Mouse (Mus musculus): ENCODE measurements around the gene Olfr169.
"Not testable (repeated sequence)": the region's sequence is repeated elsewhere in the genome, so short reads cannot be mapped to it uniquely, and the experiment has no call there.

DNA sequence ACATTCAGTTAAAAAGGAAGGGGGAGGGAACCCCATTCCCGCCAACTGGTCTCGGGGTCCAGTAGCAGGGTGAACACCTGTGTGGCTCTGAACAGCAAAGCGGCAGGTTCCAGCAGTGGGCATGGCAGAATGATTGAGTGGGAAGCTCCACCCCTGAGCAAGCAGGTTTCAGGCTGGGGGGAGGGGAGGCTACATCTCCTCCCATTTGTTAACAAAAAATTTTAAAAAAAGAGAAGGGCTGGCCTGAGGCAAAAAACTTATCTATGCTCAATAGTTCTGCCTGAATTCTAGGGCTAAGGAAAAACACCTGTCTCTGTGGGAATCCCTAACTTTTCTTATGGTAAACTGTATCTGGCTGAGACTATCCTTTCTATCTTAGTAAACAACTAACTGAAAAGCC is 19.4 kb downstream of the Olfr169 start:
- not testable (repeated sequence) for TF ChIP-seq POLR2A (IDR thresholded peaks at IDR 0.05; ENCODE audit: extremely low read depth, insufficient read depth, low read length); CTCF (IDR thresholded peaks at IDR 0.05; ENCODE audit: low read depth, low read length)

All from liver, adult 2 months (tissue).